Mouse (Mus musculus) brain, embryonic 14.5 days (tissue): Measurements from ENCODE around the gene Nit2.

ENCODE experiments used
- CTCF ChIP-seq: fragments of 200-500 bp; IDR thresholded peaks from 2 replicates; pipeline ENCODE4 v1.5.1; 2012; ENCODE audit warnings: inconsistent platforms, mild to moderate bottlenecking, moderate library complexity, borderline replicate concordance; ENCODE audit not compliant: insufficient read depth, insufficient read length; ENCODE audit errors: extremely low read depth
- POLR2A ChIP-seq: fragments of 200-500 bp; IDR thresholded peaks from 2 replicates; pipeline ENCODE4 v1.6.1; 2012; ENCODE audit warnings: mild to moderate bottlenecking, inconsistent platforms, borderline replicate concordance; ENCODE audit not compliant: poor library complexity, insufficient read depth, insufficient read length, severe bottlenecking; ENCODE audit errors: extremely low read depth

GRCm38 (mm10) chr16:57186618-57187017 is 19.5 kb upstream of the Nit2 start:
- no peak for TF ChIP-seq POLR2A
- no peak for TF ChIP-seq CTCF
